Mouse (Mus musculus) left cerebral cortex, postnatal 10 days (tissue): ENCODE results near the gene Sept3. TPM values are rescaled to one million over a fixed set of nuclear protein-coding genes. Genes with fewer than 3 reads are reported as not detected.

ENCODE experiments used
- DNase-seq, 2 experiments: peaks; one replicate each; pipeline ENCODE4 v3.0.0; 2021 to 2022; ENCODE audit warnings: low spot score in 2 of 2, mixed read lengths in 1 of 2; ENCODE audit errors: extremely low spot score in 1 of 2
- intact Hi-C: fragments of 180-260 bp; cut with DNase I; formaldehyde crosslinking; loops from one replicate; pipeline ENCODE4 v1.15.1; 2025
- total RNA-seq, 2 experiments: library from RNA; stranded (reverse); gene quantifications; 2 replicates each; pipeline ENCODE4 v1.2.3; 2021

The Sept3 gene
- total RNA-seq, 2 experiments from 2014 or later: 512 to 519 TPM

GRCm38 (mm10) chr15:82325382-82325781, 50.7 kb downstream of the Sept3 start:
- DNase-seq: no peak
- intact Hi-C loops: no loop called here

DNA sequence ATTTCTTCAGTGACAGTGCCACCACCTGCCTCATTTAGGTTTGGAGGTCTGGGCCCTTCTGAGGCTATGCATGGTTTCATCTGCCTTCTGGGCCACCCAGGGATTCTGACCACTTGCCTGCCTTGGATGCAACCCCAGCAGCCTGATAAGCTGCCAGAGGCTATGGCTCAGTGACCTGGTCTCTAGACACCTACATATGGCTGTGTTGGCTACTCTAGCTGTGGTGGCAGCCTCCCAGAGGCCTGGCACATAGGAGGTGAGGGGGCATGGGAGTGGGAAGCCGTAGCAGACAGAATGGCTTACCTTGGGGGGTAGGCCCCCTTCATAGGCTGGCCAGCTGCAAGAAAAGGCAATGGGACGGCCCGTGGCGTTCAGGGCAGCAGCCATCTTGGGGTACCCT, 60.5 kb downstream of the Sept3 start:
- intact Hi-C loops: no loop called here
- DNase-seq: no peak

- intact Hi-C loops: no loop called here
- DNase-seq: no peak
These were observed 61.9 kb downstream of the Sept3 start for GRCm38 (mm10) chr15:82336629-82337028.

GRCm38 (mm10) chr15:82337875-82338274, 63.2 kb downstream of the Sept3 start:
- intact Hi-C loops: no loop called here

DNA sequence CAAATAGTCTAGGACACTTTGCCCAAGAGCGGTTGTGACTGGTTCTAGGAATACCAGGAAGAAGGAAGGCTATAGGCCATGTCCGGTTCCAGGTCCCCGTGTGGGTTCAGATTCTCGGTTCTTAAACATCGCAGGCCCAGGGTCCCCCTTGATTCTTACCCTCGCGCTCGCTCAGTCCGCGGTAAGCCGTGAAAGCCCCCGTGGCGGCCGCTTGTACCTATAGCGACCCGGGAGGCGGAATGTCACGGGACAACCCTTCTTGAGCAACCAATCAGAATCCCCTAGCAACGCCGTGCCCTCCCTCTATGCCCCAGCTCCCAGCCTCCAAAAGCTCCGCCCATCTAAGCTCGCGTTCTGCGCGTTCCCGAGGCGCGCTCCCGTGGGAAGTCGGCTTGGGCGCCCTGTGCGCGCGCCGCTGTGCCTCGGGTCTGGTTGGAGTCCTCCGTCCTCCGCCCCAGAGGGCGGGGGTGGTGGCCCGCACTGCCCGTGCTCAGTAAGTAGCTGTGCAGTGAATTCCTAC, 64.0 kb downstream of the Sept3 start, which contains the start of the genes Naga, Pheta2 and Smdt1:
Naga (minus strand) TSS at position 333 of the 520 bp plus-strand sequence.
Pheta2 (plus strand) TSS at position 350 of the 520 bp plus-strand sequence.
Smdt1 (plus strand) TSS at position 367 of the 520 bp plus-strand sequence.
- DNase-seq: peak; percentile 92 to 97
- intact Hi-C loops: no loop called here

More at GRCm38 (mm10) chr15:82337875-82338274, 63.2 kb downstream of the Sept3 start:
- no peak for DNase-seq

DNA sequence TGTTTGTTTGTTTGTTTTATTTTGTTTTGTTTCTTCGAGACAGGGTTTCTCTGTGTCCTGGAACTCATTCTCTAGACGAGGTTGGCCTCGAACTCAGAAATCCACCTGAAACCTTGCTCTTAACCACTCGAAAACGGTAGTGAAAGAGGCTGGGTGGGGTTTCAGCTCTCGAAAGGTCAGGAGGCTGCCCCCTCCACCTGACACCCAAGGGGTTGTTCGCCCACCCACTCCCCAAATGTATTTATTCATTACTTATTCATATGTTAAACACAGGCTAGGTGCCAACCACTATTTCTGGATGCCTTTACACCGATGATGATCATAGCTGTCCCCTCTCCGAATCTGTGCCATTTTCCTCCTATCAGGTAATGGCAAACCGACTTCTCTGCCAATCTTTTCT, 64.5 kb downstream of the Sept3 start:
- no peak for DNase-seq
- intact Hi-C loops: no loop called here

DNA sequence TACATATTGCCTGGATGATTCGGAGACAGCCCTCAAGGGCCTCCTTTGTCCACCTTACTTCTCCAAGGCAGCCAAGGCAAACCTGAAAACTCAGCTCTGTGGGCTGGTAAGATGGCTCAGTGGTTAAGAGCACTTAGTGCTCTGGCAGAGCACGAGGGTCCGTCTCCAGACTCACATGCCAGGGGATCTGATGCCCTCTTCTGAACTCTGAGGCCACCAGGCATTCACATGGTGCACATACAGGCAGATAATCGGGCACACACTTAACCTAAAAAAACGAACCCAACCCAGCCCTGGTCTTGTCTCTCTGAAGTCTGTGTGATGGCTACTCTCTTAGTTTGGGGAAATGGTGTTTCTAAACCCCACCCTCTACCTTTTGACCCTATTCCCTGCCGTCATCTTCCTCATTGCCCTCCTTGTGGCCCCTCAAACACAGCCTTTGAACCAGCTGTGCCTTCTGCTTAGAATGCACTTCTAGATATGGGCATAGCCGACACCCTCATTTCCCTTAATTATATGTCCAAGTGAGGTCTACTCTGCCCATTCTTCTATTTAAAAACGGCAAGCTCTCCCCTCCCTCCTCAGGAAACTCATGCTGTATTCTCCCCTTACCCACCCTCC, 65.1 kb downstream of the Sept3 start:
- intact Hi-C loops: no loop called here
- no peak for DNase-seq

DNA sequence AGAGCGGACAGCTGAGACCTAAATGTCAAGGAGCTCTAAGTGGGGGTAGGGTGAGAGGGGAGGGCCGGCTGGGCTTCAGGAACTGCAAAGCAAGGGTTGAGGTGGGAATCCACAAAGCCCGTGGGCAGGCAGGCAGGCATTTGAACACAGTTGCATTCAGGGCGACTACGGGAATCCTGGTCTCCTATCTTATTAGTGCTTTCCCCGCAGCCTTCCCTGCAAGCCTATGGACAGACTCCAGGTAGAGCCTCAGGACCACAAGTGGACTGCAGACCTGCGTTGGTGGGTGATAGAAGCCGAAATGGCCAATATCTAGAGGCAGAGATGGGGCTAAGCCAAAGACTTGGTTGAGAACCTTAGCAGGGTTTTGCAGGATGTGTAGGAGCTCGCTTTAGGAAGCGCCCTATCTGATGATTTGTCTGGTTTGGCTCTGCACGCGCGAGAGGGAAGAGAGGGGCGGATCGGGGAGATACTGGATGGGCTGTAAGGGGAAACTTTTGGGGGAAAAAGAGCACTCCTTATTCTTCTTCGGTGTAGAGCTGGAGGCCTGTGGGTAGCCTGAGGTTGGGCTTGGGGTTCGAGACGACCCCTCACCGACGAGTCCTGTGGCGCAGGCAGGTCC, 65.8 kb downstream of the Sept3 start:
- no peak for DNase-seq
- intact Hi-C loops: no loop called here

GRCm38 (mm10) chr15:82341036-82341501, 66.4 kb downstream of the Sept3 start:
- DNase-seq: peak in 1 of 2 experiments; percentile 73
- intact Hi-C loops: no loop called here

DNA sequence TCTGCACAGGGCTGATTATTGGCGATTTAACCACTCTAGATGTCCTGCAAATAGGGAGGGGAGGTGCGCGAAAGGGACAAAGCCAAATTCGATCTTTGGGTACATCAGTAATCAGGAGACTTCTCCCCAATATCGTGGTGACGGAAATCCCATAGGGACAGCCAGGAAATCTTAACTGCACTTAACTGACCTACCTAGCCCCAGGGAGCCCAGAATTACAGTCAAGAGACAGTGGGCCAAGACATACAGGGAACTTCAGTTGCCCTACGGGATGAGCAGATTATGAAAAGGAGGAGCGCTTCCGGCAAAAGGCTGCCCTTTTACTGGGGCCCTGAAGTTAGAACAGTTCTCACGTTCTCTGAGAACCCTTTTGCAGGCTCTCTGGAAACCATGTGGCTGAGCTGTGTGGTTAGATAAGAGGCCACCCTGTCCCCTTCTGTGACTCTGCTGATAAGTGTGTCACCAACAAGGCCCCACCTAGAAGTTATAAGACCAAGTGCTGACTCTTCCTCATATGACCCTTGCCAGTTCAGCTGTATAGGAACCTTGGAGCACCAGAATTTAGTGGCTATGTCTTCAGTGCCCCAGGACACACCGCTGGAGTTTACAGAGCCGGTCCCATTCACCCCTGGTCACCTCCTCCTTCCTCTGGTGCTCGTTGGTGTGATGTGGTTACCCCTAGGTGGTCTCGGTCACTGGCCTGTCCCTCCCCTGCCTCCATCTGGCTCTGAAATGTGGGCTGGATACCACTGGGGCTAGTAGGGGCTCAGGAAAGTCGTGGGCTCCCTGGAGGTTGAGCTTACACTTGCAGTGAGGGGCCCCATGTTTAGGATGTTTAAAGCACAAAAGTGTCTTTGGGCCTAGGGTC, 67.2 kb downstream of the Sept3 start:
- intact Hi-C loops: no loop called here
- no peak for DNase-seq

GRCm38 (mm10) chr15:82342543-82342935, 67.8 kb downstream of the Sept3 start:
- intact Hi-C loops: no loop called here
- DNase-seq: no peak

DNA sequence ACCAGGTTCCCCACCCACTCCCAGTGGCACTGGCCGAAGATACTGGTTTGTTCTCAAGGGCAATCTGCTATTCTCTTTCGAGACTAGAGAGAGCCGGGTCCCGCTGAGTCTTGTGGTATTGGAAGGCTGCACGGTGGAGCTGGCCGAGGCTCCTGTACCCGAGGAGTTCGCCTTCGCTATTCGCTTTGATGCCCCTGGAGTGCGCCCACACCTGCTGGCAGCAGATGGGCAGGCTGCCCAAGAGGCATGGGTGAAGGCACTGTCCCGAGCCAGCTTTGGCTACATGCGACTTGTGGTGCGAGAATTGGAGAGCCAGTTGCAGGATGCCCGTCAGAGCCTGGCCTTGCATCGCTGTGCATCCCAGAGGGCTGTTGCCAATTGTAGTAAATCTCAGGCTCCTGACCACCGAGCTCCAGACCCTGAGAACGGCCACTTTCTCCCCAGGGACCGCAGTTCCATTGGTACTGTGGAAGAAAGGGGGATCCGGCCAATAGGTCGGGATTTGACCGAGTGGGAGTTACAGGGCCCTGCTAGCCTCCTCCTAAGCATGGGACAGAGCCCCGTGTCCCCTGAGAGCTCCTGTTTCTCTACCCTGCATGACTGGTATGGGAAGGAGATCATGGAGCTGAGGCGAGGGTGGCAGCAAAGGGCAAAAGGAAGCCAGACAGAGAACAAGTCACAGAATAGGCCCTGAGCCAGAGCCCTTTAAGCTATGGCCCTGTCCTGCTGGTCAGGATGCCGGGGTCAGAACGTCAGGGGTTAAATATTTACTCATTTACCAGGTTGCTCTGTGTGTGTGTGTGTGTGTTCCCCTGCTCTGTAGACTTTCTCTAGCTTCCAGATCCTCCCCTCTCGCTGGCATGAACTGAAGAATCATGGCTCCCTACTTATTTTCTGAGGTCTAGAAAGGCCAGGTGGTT, 68.9 kb downstream of the Sept3 start:
- DNase-seq: no peak
- intact Hi-C loops: no loop called here

Other genes starting within 250 kb of the Sept3 start
- gene Desi1, start 241.0 kb upstream of the Sept3 start, total RNA-seq: 10 to 100 TPM; 91.9 to 93.6 TPM
- gene Snu13, start 227.3 kb upstream of the Sept3 start, total RNA-seq: 100 to 1,000 TPM; 101 to 109 TPM
- gene 4930407I10Rik, start 215.7 kb upstream of the Sept3 start, total RNA-seq: not detected
- under 1 TPM; 0.32 to 0.39 TPM for gene Mei1, start 204.9 kb upstream of the Sept3 start, total RNA-seq
- 10 to 100 TPM in 1 of 2 experiments, 1 to 10 TPM in 1; 7.4 to 10.2 TPM for gene Ccdc134, start 147.0 kb upstream of the Sept3 start, total RNA-seq
- 100 to 1,000 TPM; 202 to 204 TPM for gene Srebf2, start 127.7 kb upstream of the Sept3 start, total RNA-seq
- gene Shisa8, start 62.1 kb upstream of the Sept3 start, total RNA-seq: 1 to 10 TPM; 3.1 to 3.5 TPM
- under 1 TPM; 0.30 to 0.73 TPM for gene Tnfrsf13c, start 50.5 kb upstream of the Sept3 start, total RNA-seq
- 1 to 10 TPM; 4.5 to 4.8 TPM for gene Cenpm, start 30.1 kb upstream of the Sept3 start, total RNA-seq
- 10 to 100 TPM; 83.1 to 87.6 TPM for gene 1500009C09Rik, start 22.5 kb upstream of the Sept3 start, total RNA-seq
- gene Wbp2nl, start 24.1 kb downstream of the Sept3 start, total RNA-seq: not detected
- gene Naga, start 64.0 kb downstream of the Sept3 start, total RNA-seq: 10 to 100 TPM; 34.5 to 41.0 TPM
- gene Pheta2, start 64.0 kb downstream of the Sept3 start, total RNA-seq: 1 to 10 TPM in 1 of 2 experiments, under 1 TPM in 1; 0.69 to 2.4 TPM
- 100 to 1,000 TPM; 130 to 139 TPM for gene Smdt1, start 64.1 kb downstream of the Sept3 start, total RNA-seq
- gene Ndufa6, start 79.4 kb downstream of the Sept3 start, total RNA-seq: 100 to 1,000 TPM; 167 to 200 TPM
- gene Cyp2d22, start 105.4 kb downstream of the Sept3 start, total RNA-seq: 10 to 100 TPM; 10.7 to 11.5 TPM
- not detected for gene Cyp2d11, start 119.1 kb downstream of the Sept3 start, total RNA-seq
- gene Cyp2d10, start 132.3 kb downstream of the Sept3 start, total RNA-seq: not detected
- gene Cyp2d9, start 158.5 kb downstream of the Sept3 start, total RNA-seq: not detected